Mouse (Mus musculus) liver, postnatal 0 days (tissue): Measurements from ENCODE around the gene Ppef1. TPM values are rescaled to one million over a fixed set of nuclear protein-coding genes. Genes with fewer than 3 reads are reported as not detected.

Experiments used
- ATAC-seq: fragments of 200-750 bp; cut with Nextera tagmentation; 2 replicates; pipeline ENCODE4 v1.8.0; 2017; ENCODE audit warnings: mild to moderate bottlenecking, moderate library complexity
- DNase-seq: peaks from one replicate; pipeline ENCODE4 v3.0.0-alpha.2; 2016
- H3K27ac ChIP-seq: fragments of 300-500 bp; sonication (generic); 2 replicates; pipeline ENCODE4 v1.5.1; 2014; ENCODE audit warnings: antibody characterized with exemption, moderate library complexity, mild to moderate bottlenecking, low read depth
- H3K27me3 ChIP-seq: fragments of 300-500 bp; sonication (generic); 2 replicates; pipeline ENCODE4 v1.6.1; 2014; ENCODE audit warnings: low read length, control low read depth, mixed read lengths; ENCODE audit not compliant: insufficient read depth
- H3K36me3 ChIP-seq: fragments of 300-500 bp; sonication (generic); replicated peaks from 2 replicates; pipeline ENCODE4 v1.6.1; 2014; ENCODE audit warnings: mild to moderate bottlenecking, control low read depth, low read length, moderate library complexity, mixed read lengths; ENCODE audit not compliant: insufficient read depth
- H3K4me1 ChIP-seq: fragments of 300-500 bp; sonication (generic); 2 replicates; pipeline ENCODE4 v1.6.1; 2014; ENCODE audit warnings: antibody characterized with exemption, mild to moderate bottlenecking, control low read depth; ENCODE audit not compliant: insufficient read depth
- H3K4me2 ChIP-seq: fragments of 300-500 bp; sonication (generic); 2 replicates; pipeline ENCODE4 v1.6.1; 2014; ENCODE audit warnings: low read depth, mild to moderate bottlenecking, low read length, moderate library complexity, mixed read lengths
- H3K4me3 ChIP-seq: fragments of 300-500 bp; sonication (generic); 2 replicates; pipeline ENCODE4 v1.5.1; 2014; ENCODE audit warnings: low read depth, low read length
- H3K9ac ChIP-seq: fragments of 300-500 bp; sonication (generic); replicated peaks from 2 replicates; pipeline ENCODE4 v1.6.1; 2014; ENCODE audit warnings: mild to moderate bottlenecking, moderate library complexity
- H3K9me3 ChIP-seq: fragments of 300-500 bp; sonication (generic); 2 replicates; pipeline ENCODE4 v1.6.1; 2016; ENCODE audit warnings: mild to moderate bottlenecking, control low read depth, low read length, mixed read lengths
- CTCF ChIP-seq: sonication (generic); IDR thresholded peaks from 2 replicates; pipeline ENCODE4 v1.5.1; 2016; ENCODE audit warnings: antibody characterized with exemption, low read depth
- EP300 ChIP-seq: IDR thresholded peaks from 2 replicates; pipeline ENCODE4 v1.6.1; 2016; ENCODE audit warnings: antibody characterized with exemption, low read depth, mild to moderate bottlenecking
- WGBS: fragments of 180-500 bp; shearing (Covaris S2); extraction: QIAGEN DNeasy Blood & Tissue Kit; methylation state at CpG from one replicate; pipeline ENCODE4 v1.1.7; 2014; ENCODE audit not compliant: insufficient replicate concordance; 5-methylcytosine and 5-hydroxymethylcytosine counted together
- polyA plus RNA-seq: library from polyadenylated mRNA; unstranded; fragments of >200 nt; fragmentation: Nextera tagmentation; extraction: Ambion mirVana; gene quantifications from 2 replicates; pipeline ENCODE4 v1.2.1, GENCODE M21; 2015

Gene Ppef1
- polyA plus RNA-seq, 1 experiment from 2014 or later, result not detected

DNA sequence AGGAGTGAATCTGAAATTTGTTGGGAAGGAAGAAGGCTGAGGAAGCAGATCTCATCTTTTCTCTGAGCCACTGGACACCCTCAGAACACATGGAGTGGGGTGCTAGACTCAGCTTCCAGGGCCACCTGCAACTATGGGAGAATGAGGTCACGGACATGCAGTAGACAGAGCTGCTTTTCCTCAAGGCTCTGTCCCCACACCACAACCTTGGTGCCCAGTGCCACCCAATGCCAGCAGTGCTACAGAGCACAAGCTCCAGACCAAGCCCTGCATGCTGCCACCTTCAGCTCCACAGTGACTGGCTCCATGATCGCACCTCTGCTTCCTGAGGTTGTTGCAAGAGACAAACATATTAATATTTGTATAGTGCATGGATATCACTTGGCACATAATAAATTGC lies 132.2 kb downstream of the Ppef1 start:
- H3K9ac ChIP-seq, result no peak overlapping the region
- H3K4me1 ChIP-seq, result no peaks in the 10 kb centered on the region
- H3K4me2 ChIP-seq, result no peak overlapping the region
- WGBS, result 66% methylated on average over 2 of the region's 2 CpGs
- ATAC-seq (no peak), DNase-seq (no peak)
- no peak for TF ChIP-seq EP300
- no peak for TF ChIP-seq CTCF
- H3K4me3 ChIP-seq, result no peak overlapping the region
- no peaks in the 10 kb centered on the region for H3K27me3 ChIP-seq
- H3K36me3 ChIP-seq, result no peaks in the 10 kb centered on the region
- no peaks in the 10 kb centered on the region for H3K9me3 ChIP-seq
- no peak overlapping the region for H3K27ac ChIP-seq

- Histone ChIP-seq H3K36me3 (no peaks in the 10 kb centered on the region), H3K27me3 (no peaks in the 10 kb centered on the region), H3K27ac (no peak overlapping the region), H3K9ac (no peak overlapping the region), H3K9me3 (no peaks in the 10 kb centered on the region), H3K4me3 (no peak overlapping the region), H3K4me1 (no peaks in the 10 kb centered on the region), H3K4me2 (no peak overlapping the region)
- no peak for ATAC-seq
- no peak for DNase-seq
- 74% methylated on average over 1 of the region's 1 CpGs for WGBS
- TF ChIP-seq CTCF (no peak), EP300 (no peak)
These were observed 132.8 kb downstream of the Ppef1 start for GRCm38 (mm10) chrX:160602770-160603169.

- 51% methylated on average over 3 of the region's 3 CpGs for WGBS
- no peak for DNase-seq
These were observed 134.5 kb downstream of the Ppef1 start for GRCm38 (mm10) chrX:160601053-160601452.

GRCm38 (mm10) chrX:160598562-160599458 lies 136.8 kb downstream of the Ppef1 start:
- H3K9me3 ChIP-seq, result no peaks in the 10 kb centered on the region
- WGBS, result 55% methylated on average over 3 of the region's 3 CpGs
- H3K4me3 ChIP-seq, result no peak overlapping the region
- no peaks in the 10 kb centered on the region for H3K4me1 ChIP-seq
- ATAC-seq (no peak), DNase-seq (no peak)
- H3K36me3 ChIP-seq, result no peaks in the 10 kb centered on the region
- no peak overlapping the region for H3K27ac ChIP-seq
- no peak for TF ChIP-seq CTCF
- no peak overlapping the region for H3K9ac ChIP-seq
- no peak overlapping the region for H3K4me2 ChIP-seq
- H3K27me3 ChIP-seq, result no peaks in the 10 kb centered on the region

More at GRCm38 (mm10) chrX:160601053-160601452, 134.5 kb downstream of the Ppef1 start:
- H3K4me1 ChIP-seq, result no peaks in the 10 kb centered on the region
- no peak overlapping the region for H3K4me3 ChIP-seq
- no peak for ATAC-seq
- no peaks in the 10 kb centered on the region for H3K27me3 ChIP-seq
- TF ChIP-seq EP300 (no peak), CTCF (no peak)
- H3K36me3 ChIP-seq, result no peaks in the 10 kb centered on the region
- no peaks in the 10 kb centered on the region for H3K9me3 ChIP-seq
- no peak overlapping the region for H3K4me2 ChIP-seq
- H3K27ac ChIP-seq, result no peak overlapping the region
- H3K9ac ChIP-seq, result no peak overlapping the region

GRCm38 (mm10) chrX:160598055-160598454 lies 137.5 kb downstream of the Ppef1 start:
- DNase-seq (no peak), ATAC-seq (no peak)
- Histone ChIP-seq H3K4me1 (no peaks in the 10 kb centered on the region), H3K9ac (no peak overlapping the region), H3K27me3 (no peaks in the 10 kb centered on the region), H3K4me3 (no peak overlapping the region), H3K36me3 (no peaks in the 10 kb centered on the region), H3K4me2 (no peak overlapping the region), H3K9me3 (no peaks in the 10 kb centered on the region), H3K27ac (no peak overlapping the region)
- WGBS, result 81% methylated on average over 2 of the region's 2 CpGs
- TF ChIP-seq CTCF (no peak), EP300 (no peak)

GRCm38 (mm10) chrX:160592933-160593332 lies 142.6 kb downstream of the Ppef1 start:
- ATAC-seq, result no peak

More at GRCm38 (mm10) chrX:160592933-160593332, 142.6 kb downstream of the Ppef1 start:
- Histone ChIP-seq H3K27ac (no peak overlapping the region), H3K4me2 (no peak overlapping the region), H3K27me3 (no peaks in the 10 kb centered on the region), H3K9ac (no peak overlapping the region), H3K9me3 (no peaks in the 10 kb centered on the region), H3K36me3 (peaks cover 6% of the 10 kb centered on the region; the same call in 1 of the 2 replicates), H3K4me1 (no peaks in the 10 kb centered on the region), H3K4me3 (no peak overlapping the region)
- no peak for TF ChIP-seq CTCF
- no peak for TF ChIP-seq EP300
- DNase-seq, result no peak
- WGBS, result 85% methylated on average over 6 of the region's 6 CpGs
